ENCODE assay signal across 13 mouse cellular contexts in the genomic region with DNA sequence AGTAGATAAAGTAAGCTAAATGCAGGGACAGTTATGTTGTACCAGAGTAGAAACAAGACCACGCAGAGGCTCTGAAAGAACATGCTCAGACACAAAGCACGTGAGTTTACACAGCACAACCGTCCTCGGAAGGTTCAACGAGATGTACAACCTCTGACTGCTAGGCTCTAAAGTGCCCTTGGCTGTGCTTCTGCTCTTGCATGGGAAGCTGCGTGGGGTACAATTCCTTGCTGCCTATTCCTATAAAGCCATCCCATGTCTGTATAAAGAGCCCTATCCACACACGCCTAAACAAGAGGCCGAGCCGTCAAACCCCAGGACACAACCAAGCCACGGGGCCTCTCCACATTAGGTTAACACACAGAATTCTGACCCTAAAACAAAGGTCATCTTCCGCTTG. TPM values are rescaled to one million over a fixed set of nuclear protein-coding genes. Genes with fewer than 3 reads are reported as not detected.
DNase-seq lines count a peak whose midpoint lies in the region; ATAC-seq lines count a peak whose summit lies in the region.
"Had no signal": no experiment of that assay in that cellular context is flagged by ENCODE, and none has a peak within 500 bp of the region (broad histone marks: within the 10 kb centered on the region; RNA-seq: fewer than 3 reads in every experiment).

No protein-coding gene starts in this region.

- H3K27me3 ChIP-seq in heart, embryonic 12.5 days (replicated peaks) = no peaks in the 10 kb centered on the region; the same call in 1 of the 2 replicates
- no peaks in the 10 kb centered on the region for H3K27me3 ChIP-seq in limb, embryonic 13.5 days
- H3K27me3 ChIP-seq: stomach, embryonic 15.5 days had no signal

- intact Hi-C loops in heart, postnatal 10 days (cut with DNase I) = no loop called here

- no peak overlapping the region for H3K9ac ChIP-seq in heart, embryonic 12.5 days
- 0 out of 2 replicates have a peak overlapping the region, but pooled peaks have one; percentile 19 for H3K9ac ChIP-seq in limb, embryonic 13.5 days
- H3K9ac ChIP-seq: limb, embryonic 15.5 days; stomach, embryonic 15.5 days had no signal

- DNase-seq in heart, postnatal 10 days = no peak
- DNase-seq in retina, embryonic 14.5 days (ENCODE audit: low spot score) = peak; percentile 20
- no peak for DNase-seq in retina, postnatal 1 day
- DNase-seq in adrenal gland, adult 18-20 months (ENCODE audit: low spot score in 2 of 2) = no peak
- DNase-seq in cerebellum, postnatal 36 days = no peak
- no peak for DNase-seq in cerebellum, postnatal 25 days
- DNase-seq: gastrocnemius, postnatal 14 days had no signal

- no peak for ATAC-seq in heart, embryonic 12.5 days (ENCODE audit: insufficient number of reproducible peaks, low FRiP score)
- no peak for ATAC-seq in limb, embryonic 13.5 days (ENCODE audit: low FRiP score, low read depth)
- ATAC-seq: Patski had no signal

- H3K9me3 ChIP-seq in heart, embryonic 12.5 days (replicated peaks) = no peaks in the 10 kb centered on the region
- H3K9me3 ChIP-seq in limb, embryonic 13.5 days = no peaks in the 10 kb centered on the region
- H3K9me3 ChIP-seq: limb, embryonic 15.5 days; stomach, embryonic 15.5 days had no signal

- H3K36me3 ChIP-seq in heart, embryonic 12.5 days = no peaks in the 10 kb centered on the region
- H3K36me3 ChIP-seq in limb, embryonic 13.5 days = no peaks in the 10 kb centered on the region
- H3K36me3 ChIP-seq: limb, embryonic 15.5 days; stomach, embryonic 15.5 days had no signal

- peaks cover 27% of the 10 kb centered on the region for H3K4me1 ChIP-seq in heart, embryonic 12.5 days (replicated peaks)
- H3K4me1 ChIP-seq in limb, embryonic 13.5 days = peaks cover 22% of the 10 kb centered on the region

- H3K27ac ChIP-seq in heart, embryonic 12.5 days (ENCODE audit: poor library complexity, severe bottlenecking) = no peak overlapping the region
- H3K27ac ChIP-seq in limb, embryonic 13.5 days = no peak overlapping the region
- H3K27ac ChIP-seq: limb, embryonic 15.5 days; stomach, embryonic 15.5 days had no signal

- WGBS in heart, embryonic 12.5 days = 49% methylated on average over 11 of the region's 11 CpGs
- 67% methylated on average over 11 of the region's 11 CpGs for WGBS in limb, embryonic 13.5 days

- peak overlapping the region; percentile 81 for H3K4me2 ChIP-seq in heart, embryonic 12.5 days
- peak overlapping the region; percentile 76 for H3K4me2 ChIP-seq in limb, embryonic 13.5 days (replicated peaks)

- H3K4me3 ChIP-seq in heart, embryonic 12.5 days = 0 out of 2 replicates have a peak overlapping the region, but pooled peaks have one; percentile 93
- H3K4me3 ChIP-seq in limb, embryonic 13.5 days = peak overlapping the region; percentile 87; the same call in 1 of the 2 replicates

RNA-seq across cellular contexts. Expression of gene Mark1, which starts 1.9 kb away (rescaled TPM):
- polyA plus RNA-seq in heart, embryonic 12.5 days (2016; fragmentation: Nextera tagmentation; extraction: Ambion mirVana) = 2.1 and 2.2 TPM in 2 replicates
- 1 to 10 TPM; 8.7 to 9.0 TPM for total RNA-seq in heart, postnatal 10 days (2021)
- 3.4 and 3.8 TPM in 2 replicates for polyA plus RNA-seq in limb, embryonic 13.5 days (2015; fragmentation: Nextera tagmentation; extraction: Ambion mirVana)
- 1 to 10 TPM; 5.7 to 6.5 TPM for total RNA-seq in adrenal gland, adult 18-20 months (2021)
- total RNA-seq: common myeloid progenitor, adult 5-6 weeks had no signal
